Mouse (Mus musculus) forebrain, embryonic 15.5 days (tissue): ENCODE data around the gene Exosc5. TPM values are rescaled to one million over a fixed set of nuclear protein-coding genes. Genes with fewer than 3 reads are reported as not detected.

Source experiments
- ATAC-seq: fragments of 200-750 bp; cut with Nextera tagmentation; replicated peaks from 2 replicates; pipeline ENCODE4 v1.8.0; 2017; ENCODE audit warnings: mild to moderate bottlenecking, moderate TSS enrichment, moderate library complexity
- H3K27ac ChIP-seq: fragments of 300-500 bp; sonication (generic); replicated peaks from 2 replicates; pipeline ENCODE4 v1.5.1; 2015; ENCODE audit warnings: mild to moderate bottlenecking, inconsistent platforms
- H3K27me3 ChIP-seq: fragments of 300-500 bp; sonication (generic); 2 replicates; pipeline ENCODE4 v1.6.1; 2015; ENCODE audit warnings: inconsistent platforms
- H3K36me3 ChIP-seq: fragments of 300-500 bp; sonication (generic); 2 replicates; pipeline ENCODE4 v1.6.1; 2015; ENCODE audit warnings: mild to moderate bottlenecking, inconsistent platforms
- H3K4me1 ChIP-seq: fragments of 300-500 bp; sonication (generic); 2 replicates; pipeline ENCODE4 v1.6.1; 2015; ENCODE audit warnings: inconsistent platforms
- H3K4me2 ChIP-seq: fragments of 300-500 bp; sonication (generic); replicated peaks from 2 replicates; pipeline ENCODE4 v1.6.1; 2015; ENCODE audit warnings: mild to moderate bottlenecking, inconsistent platforms
- H3K4me3 ChIP-seq: fragments of 300-500 bp; sonication (generic); 2 replicates; pipeline ENCODE4 v1.5.1; 2015; ENCODE audit warnings: mild to moderate bottlenecking, inconsistent platforms
- H3K9ac ChIP-seq: fragments of 300-500 bp; sonication (generic); replicated peaks from 2 replicates; pipeline ENCODE4 v1.6.1; 2015; ENCODE audit warnings: mild to moderate bottlenecking, inconsistent platforms
- H3K9me3 ChIP-seq: fragments of 300-500 bp; sonication (generic); 2 replicates; pipeline ENCODE4 v1.6.1; 2016; ENCODE audit warnings: inconsistent platforms
- WGBS: fragments of 180-500 bp; shearing (Covaris S2); methylation state at CpG from one replicate; pipeline ENCODE4 v1.1.7; 2015; ENCODE audit warnings: mixed read lengths; 5-methylcytosine and 5-hydroxymethylcytosine counted together
- polyA plus RNA-seq: library from polyadenylated mRNA; unstranded; fragments of >200 nt; fragmentation: Nextera tagmentation; extraction: Ambion mirVana; gene quantifications from 2 replicates; pipeline ENCODE4 v1.2.1, GENCODE M21; 2015

The Exosc5 gene
- polyA plus RNA-seq, 1 experiment from 2014 or later: 50.5 TPM

GRCm38 (mm10) chr7:25702350-25702749, 43.4 kb downstream of the Exosc5 start:
- no peak overlapping the region for H3K27ac ChIP-seq

GRCm38 (mm10) chr7:25703793-25704494, 45.0 kb downstream of the Exosc5 start:
- peak; percentile 38 for ATAC-seq
- no peaks in the 10 kb centered on the region for H3K36me3 ChIP-seq
- peak overlapping the region; percentile 38; the same call in 1 of the 2 replicates for H3K4me3 ChIP-seq
- H3K4me1 ChIP-seq: peaks cover 5% of the 10 kb centered on the region
- peak overlapping the region; percentile 59 for H3K4me2 ChIP-seq
- H3K27me3 ChIP-seq: peaks cover 5% of the 10 kb centered on the region; the same call in 1 of the 2 replicates
- H3K27ac ChIP-seq: no peak overlapping the region
- 22% methylated on average over 10 of the region's 10 CpGs for WGBS
- H3K9ac ChIP-seq: no peak overlapping the region
- 0 out of 2 replicates have a peak, but pooled peaks cover 5% of the 10 kb centered on the region for H3K9me3 ChIP-seq

More at GRCm38 (mm10) chr7:25702350-25702749, 43.4 kb downstream of the Exosc5 start:
- peaks cover 5% of the 10 kb centered on the region for H3K4me1 ChIP-seq
- H3K4me2 ChIP-seq: no peak overlapping the region
- no peak for ATAC-seq
- WGBS: 99% methylated on average over 2 of the region's 2 CpGs
- no peak overlapping the region for H3K4me3 ChIP-seq
- H3K9ac ChIP-seq: no peak overlapping the region
- H3K27me3 ChIP-seq: peaks cover 5% of the 10 kb centered on the region; the same call in 1 of the 2 replicates
- H3K9me3 ChIP-seq: 0 out of 2 replicates have a peak, but pooled peaks cover 5% of the 10 kb centered on the region
- no peaks in the 10 kb centered on the region for H3K36me3 ChIP-seq

- Histone ChIP-seq H3K36me3 (no peaks in the 10 kb centered on the region), H3K9me3 (0 out of 2 replicates have a peak, but pooled peaks cover 5% of the 10 kb centered on the region), H3K9ac (peak overlapping the region; percentile 34), H3K4me2 (peak overlapping the region; percentile 59), H3K4me3 (peak overlapping the region; percentile 38), H3K27me3 (peaks cover 5% of the 10 kb centered on the region; the same call in 1 of the 2 replicates), H3K4me1 (peaks cover 5% of the 10 kb centered on the region), H3K27ac (no peak overlapping the region)
- 3% methylated on average over 36 of the region's 37 CpGs for WGBS
- ATAC-seq: peak; percentile 51
These were observed 45.9 kb downstream of the Exosc5 start for GRCm38 (mm10) chr7:25704716-25705364.

- 59% methylated on average over 6 of the region's 6 CpGs for WGBS
- no peak for ATAC-seq
- no peak overlapping the region for H3K9ac ChIP-seq
- H3K9me3 ChIP-seq: 0 out of 2 replicates have a peak, but pooled peaks cover 5% of the 10 kb centered on the region
- H3K27me3 ChIP-seq: peaks cover 5% of the 10 kb centered on the region; the same call in 1 of the 2 replicates
- H3K4me1 ChIP-seq: peaks cover 12% of the 10 kb centered on the region
- H3K4me3 ChIP-seq: no peak overlapping the region
- H3K27ac ChIP-seq: no peak overlapping the region
- H3K4me2 ChIP-seq: no peak overlapping the region
- no peaks in the 10 kb centered on the region for H3K36me3 ChIP-seq
These were observed 46.9 kb downstream of the Exosc5 start for GRCm38 (mm10) chr7:25705801-25706251.

GRCm38 (mm10) chr7:25706578-25707170, 47.7 kb downstream of the Exosc5 start:
- peaks cover 5% of the 10 kb centered on the region; the same call in 1 of the 2 replicates for H3K27me3 ChIP-seq
- H3K4me1 ChIP-seq: peaks cover 12% of the 10 kb centered on the region
- 0 out of 2 replicates have a peak, but pooled peaks cover 5% of the 10 kb centered on the region for H3K9me3 ChIP-seq
- no peak overlapping the region for H3K4me3 ChIP-seq
- H3K4me2 ChIP-seq: no peak overlapping the region
- ATAC-seq: no peak
- H3K27ac ChIP-seq: no peak overlapping the region
- no peak overlapping the region for H3K9ac ChIP-seq
- WGBS: 63% methylated on average over 7 of the region's 7 CpGs
- H3K36me3 ChIP-seq: no peaks in the 10 kb centered on the region

GRCm38 (mm10) chr7:25707581-25708292, 48.8 kb downstream of the Exosc5 start:
- H3K9me3 ChIP-seq: no peaks in the 10 kb centered on the region
- H3K36me3 ChIP-seq: peaks cover 7% of the 10 kb centered on the region
- no peak overlapping the region for H3K4me3 ChIP-seq
- H3K4me2 ChIP-seq: no peak overlapping the region
- H3K27ac ChIP-seq: no peak overlapping the region
- ATAC-seq: no peak
- no peak overlapping the region for H3K9ac ChIP-seq
- H3K27me3 ChIP-seq: peaks cover 5% of the 10 kb centered on the region; the same call in 1 of the 2 replicates
- peaks cover 12% of the 10 kb centered on the region for H3K4me1 ChIP-seq
- 68% methylated on average over 15 of the region's 15 CpGs for WGBS

- 14% methylated on average over 12 of the region's 12 CpGs for WGBS
- ATAC-seq: 0 out of 2 replicates have a peak, but pooled peaks have one; percentile 30
- no peak overlapping the region for H3K4me2 ChIP-seq
These were observed 51.0 kb downstream of the Exosc5 start for GRCm38 (mm10) chr7:25709961-25710360.

GRCm38 (mm10) chr7:25710519-25711130, 51.7 kb downstream of the Exosc5 start:
- Histone ChIP-seq H3K9me3 (no peaks in the 10 kb centered on the region), H3K36me3 (peaks cover 36% of the 10 kb centered on the region), H3K27me3 (no peaks in the 10 kb centered on the region), H3K4me3 (no peak overlapping the region), H3K9ac (no peak overlapping the region), H3K4me1 (peaks cover 8% of the 10 kb centered on the region), H3K27ac (no peak overlapping the region), H3K4me2 (no peak overlapping the region)
- ATAC-seq: peak; percentile 36; the same call in 1 of the 2 replicates
- WGBS: 5% methylated on average over 7 of the region's 7 CpGs

More at GRCm38 (mm10) chr7:25709961-25710360, 51.0 kb downstream of the Exosc5 start:
- H3K27me3 ChIP-seq: no peaks in the 10 kb centered on the region
- no peaks in the 10 kb centered on the region for H3K9me3 ChIP-seq
- no peak overlapping the region for H3K4me3 ChIP-seq
- H3K9ac ChIP-seq: no peak overlapping the region
- peaks cover 8% of the 10 kb centered on the region for H3K4me1 ChIP-seq
- H3K36me3 ChIP-seq: peaks cover 29% of the 10 kb centered on the region
- H3K27ac ChIP-seq: no peak overlapping the region

GRCm38 (mm10) chr7:25711165-25711564, 52.2 kb downstream of the Exosc5 start:
- Histone ChIP-seq H3K4me1 (peaks cover 8% of the 10 kb centered on the region), H3K27ac (no peak overlapping the region), H3K4me2 (no peak overlapping the region), H3K9ac (no peak overlapping the region), H3K9me3 (no peaks in the 10 kb centered on the region), H3K27me3 (no peaks in the 10 kb centered on the region), H3K36me3 (peaks cover 41% of the 10 kb centered on the region), H3K4me3 (no peak overlapping the region)
- 66% methylated on average over 5 of the region's 5 CpGs for WGBS
- ATAC-seq: no peak

- Histone ChIP-seq H3K9ac (no peak overlapping the region), H3K4me2 (no peak overlapping the region), H3K4me1 (peaks cover 8% of the 10 kb centered on the region), H3K4me3 (no peak overlapping the region), H3K9me3 (no peaks in the 10 kb centered on the region), H3K36me3 (peaks cover 41% of the 10 kb centered on the region), H3K27me3 (no peaks in the 10 kb centered on the region), H3K27ac (no peak overlapping the region)
- no peak for ATAC-seq
- 46% methylated on average over 7 of the region's 7 CpGs for WGBS
These were observed 52.8 kb downstream of the Exosc5 start for GRCm38 (mm10) chr7:25711731-25712197.

GRCm38 (mm10) chr7:25712801-25713200, 53.8 kb downstream of the Exosc5 start:
- no peak for ATAC-seq
- Histone ChIP-seq H3K4me1 (peaks cover 18% of the 10 kb centered on the region), H3K27me3 (no peaks in the 10 kb centered on the region), H3K4me2 (no peak overlapping the region), H3K9ac (no peak overlapping the region), H3K9me3 (no peaks in the 10 kb centered on the region), H3K36me3 (peaks cover 41% of the 10 kb centered on the region), H3K4me3 (no peak overlapping the region), H3K27ac (no peak overlapping the region)
- WGBS: 89% methylated on average over 9 of the region's 9 CpGs
